Mouse (Mus musculus): ENCODE data around the gene Defb15.

DNA sequence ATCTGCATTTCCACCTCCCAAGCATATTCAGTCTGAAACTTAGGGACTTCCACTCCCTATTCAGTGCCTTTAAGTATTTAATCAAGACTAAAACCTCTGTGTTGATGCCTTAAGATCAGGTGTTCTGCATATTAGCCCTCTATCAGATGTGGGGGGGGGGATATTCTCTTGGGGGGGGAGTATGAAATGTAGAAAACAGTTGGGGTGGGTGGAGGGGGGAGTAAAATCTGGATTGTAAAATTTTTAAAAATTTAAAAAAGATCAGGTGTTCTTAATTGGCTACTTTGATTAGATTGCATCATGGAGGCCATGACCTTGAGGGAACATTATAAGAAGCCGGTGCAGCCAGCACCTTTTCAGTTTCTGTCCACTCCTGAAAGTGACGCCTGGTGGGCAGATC, 25.9 kb upstream of the Defb15 start, which contains the start of gene Fam90a1a:
- TF ChIP-seq CTCF (IDR thresholded peaks at IDR 0.05; ENCODE audit: extremely low read depth, insufficient read depth, low read length) (no peak), POLR2A (IDR thresholded peaks at IDR 0.05; ENCODE audit: extremely low read depth, insufficient read depth, low read length) (no peak)

Measured in cortical plate, adult 2 months (tissue).